Comparison of ENCODE assay signal across 8 mouse cellular contexts in the genomic region with DNA sequence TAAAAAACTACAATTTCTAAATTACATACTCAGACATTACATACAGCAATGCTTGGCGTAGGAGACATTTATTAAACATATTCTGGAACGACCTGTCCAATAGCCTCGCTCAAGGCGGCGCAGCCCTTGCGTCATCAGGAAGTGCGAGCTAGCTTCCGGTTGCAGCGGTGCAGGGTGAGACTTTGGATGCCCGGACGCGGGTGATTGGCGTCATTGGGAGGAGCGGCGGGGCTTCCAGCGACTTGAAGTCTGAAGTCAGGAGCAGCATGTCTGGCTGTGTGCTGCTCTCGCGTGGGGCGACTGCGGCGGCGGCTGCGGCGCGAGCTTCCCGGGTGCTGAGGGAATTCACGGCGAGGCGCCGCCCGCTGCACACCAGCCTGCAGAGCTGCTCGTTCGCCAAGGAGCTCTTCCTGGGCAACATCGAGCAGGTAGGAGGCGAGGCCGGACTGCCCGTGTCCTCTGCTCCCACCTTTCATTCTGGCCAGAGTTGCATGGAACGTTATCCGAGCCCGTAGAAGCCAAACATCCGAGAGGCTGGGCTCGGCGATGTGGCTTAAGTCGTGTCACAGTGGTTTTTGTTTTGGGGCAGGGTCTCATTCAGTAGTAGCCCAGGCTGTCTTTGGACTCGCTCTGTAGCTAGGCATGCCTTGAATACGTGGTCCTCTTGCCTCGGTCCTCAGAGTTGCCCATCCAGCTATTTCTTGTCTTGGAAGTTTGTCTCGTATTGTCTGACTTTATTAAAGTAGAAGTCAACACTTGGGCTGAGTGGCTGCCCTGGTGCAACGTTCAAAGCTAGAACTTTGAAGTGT. TPM values are rescaled to one million over a fixed set of nuclear protein-coding genes. Genes with fewer than 3 reads are reported as not detected.
DNase-seq lines count a peak whose midpoint lies in the region; ATAC-seq lines count a peak whose summit lies in the region.

Acad9 (plus strand) TSS at position 137 of the 809 bp plus-strand sequence.

- 0 out of 2 replicates have a peak, but pooled peaks cover 4% of the 10 kb centered on the region for H3K27me3 ChIP-seq in intestine, embryonic 14.5 days (replicated peaks; ENCODE audit: control insufficient read depth, insufficient read depth, low read length)

- peak within 1 kb of the TSS; percentile 80 for H3K4me3 ChIP-seq in intestine, embryonic 14.5 days (ENCODE audit: low read depth, low read length)

- DNase-seq in adrenal gland, adult (ENCODE audit: inconsistent age in 2 of 2, low spot score in 1 of 2): peak; percentile 94 to 98
- DNase-seq in embryo, embryonic 10.5 days (ENCODE audit: low spot score): peak; percentile 97
- peak; percentile 90 for DNase-seq in gastrocnemius, postnatal 25 days
- DNase-seq in intestine, embryonic 14.5 days (ENCODE audit: low spot score): peak; percentile 97
- DNase-seq in left cerebral cortex, postnatal 14 days (ENCODE audit: low spot score in 2 of 2): peak; percentile 97
- DNase-seq in mesoderm, embryonic 11.5 days (ENCODE audit: low read depth, low spot score): peak; percentile 96
- peak; percentile 95 to 96 for DNase-seq in right cerebral cortex, postnatal 36 days (ENCODE audit: low spot score in 2 of 2)
- DNase-seq in yolk sac, embryonic 10.5 days (ENCODE audit: low spot score): peak; percentile 92

- ATAC-seq in intestine, embryonic 14.5 days (replicated peaks; ENCODE audit: low FRiP score, low TSS enrichment, low read depth): peak; percentile 95

- peaks cover 12% of the 10 kb centered on the region for H3K4me1 ChIP-seq in intestine, embryonic 14.5 days (replicated peaks; ENCODE audit: control insufficient read depth, insufficient read depth, low read length)

- peaks cover 15% of the 10 kb centered on the region for H3K36me3 ChIP-seq in intestine, embryonic 14.5 days (ENCODE audit: control insufficient read depth, insufficient read depth, low read length)

- H3K4me2 ChIP-seq in intestine, embryonic 14.5 days (ENCODE audit: low read length): peak within 1 kb of the TSS; percentile 84

- under 1% methylated on average over 49 of the region's 49 CpGs for WGBS in intestine, embryonic 14.5 days

- 0 out of 2 replicates have a peak within 1 kb of the TSS, but pooled peaks have one; percentile 33 for H3K27ac ChIP-seq in intestine, embryonic 14.5 days (ENCODE audit: low read depth)

- H3K9ac ChIP-seq in intestine, embryonic 14.5 days (ENCODE audit: low read length): peak within 1 kb of the TSS; percentile 76

- intact Hi-C loops in left cerebral cortex, postnatal 14 days (cut with DNase I): loop anchor here (10.0 kb wide), 1 partner anchor 61 kb away; the partner anchor contains the start of gene Mccc1

- no peaks in the 10 kb centered on the region for H3K9me3 ChIP-seq in intestine, embryonic 14.5 days (ENCODE audit: control insufficient read depth, low read length)

RNA-seq across cellular contexts. Expression of gene Acad9, which starts in this region (rescaled TPM):
- 10 to 100 TPM; 22.3 to 24.1 TPM for total RNA-seq in gastrocnemius, postnatal 25 days (2021)
- 77.3 and 84.0 TPM in 2 replicates for polyA plus RNA-seq in intestine, embryonic 14.5 days (2014; fragmentation: Nextera tagmentation; extraction: Ambion mirVana)
- 10 to 100 TPM; 46.9 to 48.0 TPM for total RNA-seq in left cerebral cortex, postnatal 14 days (2021)

Comparison
In these comparisons a context has a peak if more than half of its experiments do, and no peak if none do; other contexts are left out.
1. Peak in every context shown above with its lines: DNase-seq, ATAC-seq, H3K4me3 ChIP-seq and H3K27ac ChIP-seq.